ENCODE assay signal across 17 mouse cellular contexts in genomic region chr5:65858355-65858754, GRCm38 (mm10). TPM values are rescaled to one million over a fixed set of nuclear protein-coding genes. Genes with fewer than 3 reads are reported as not detected.
DNase-seq lines count a peak whose midpoint lies in the region; ATAC-seq lines count a peak whose summit lies in the region.
"Had no signal": no experiment of that assay in that cellular context is flagged by ENCODE, and none has a peak within 500 bp of the region (broad histone marks: within the 10 kb centered on the region; RNA-seq: fewer than 3 reads in every experiment).

No protein-coding gene starts in this region.

- no peak overlapping the region for H3K9ac ChIP-seq in embryonic facial prominence, embryonic 14.5 days (ENCODE audit: low read depth, low read length)
- H3K9ac ChIP-seq in hindbrain, embryonic 14.5 days: no peak overlapping the region
- H3K9ac ChIP-seq: forebrain, embryonic 13.5 days; hindbrain, embryonic 15.5 days; midbrain, embryonic 13.5 days had no signal

- DNase-seq in embryonic facial prominence, embryonic 14.5 days (ENCODE audit: low spot score): no peak
- no peak for DNase-seq in embryonic facial prominence, embryonic 10.5 days (ENCODE audit: low spot score)
- no peak for DNase-seq in hindbrain, embryonic 10.5 days (ENCODE audit: low spot score)
- DNase-seq in hindbrain, embryonic 14.5 days (ENCODE audit: low spot score): no peak
- DNase-seq in thymus, postnatal 14 days: peak; percentile 44
- DNase-seq in thymus, postnatal 25 days: no peak
- DNase-seq in B cell, adult 2 months: no peak
- no peak for DNase-seq in right cerebral cortex, adult 2 months (ENCODE audit: low spot score in 2 of 2)
- DNase-seq: cerebellum, adult 11-12 months; kidney, adult 8-10 months; layer of hippocampus, postnatal 36 days; lung, adult 2 months; right cerebral cortex, postnatal 14 days had no signal

- no peak overlapping the region for H3K4me2 ChIP-seq in embryonic facial prominence, embryonic 14.5 days (ENCODE audit: low read depth, low read length)
- H3K4me2 ChIP-seq in hindbrain, embryonic 14.5 days (replicated peaks): no peak overlapping the region
- H3K4me2 ChIP-seq: forebrain, embryonic 13.5 days; hindbrain, embryonic 15.5 days; midbrain, embryonic 13.5 days had no signal

- no peaks in the 10 kb centered on the region for H3K27me3 ChIP-seq in embryonic facial prominence, embryonic 14.5 days (replicated peaks; ENCODE audit: control insufficient read depth, insufficient read depth, low read length)
- H3K27me3 ChIP-seq in embryonic facial prominence, embryonic 10.5 days (replicated peaks; ENCODE audit: low read depth, poor library complexity, severe bottlenecking): no peaks in the 10 kb centered on the region
- no peaks in the 10 kb centered on the region for H3K27me3 ChIP-seq in hindbrain, embryonic 10.5 days (ENCODE audit: insufficient read depth, poor library complexity, severe bottlenecking)
- no peaks in the 10 kb centered on the region for H3K27me3 ChIP-seq in hindbrain, embryonic 14.5 days (ENCODE audit: control insufficient read depth, insufficient read depth, low read length)
- H3K27me3 ChIP-seq: forebrain, embryonic 13.5 days; hindbrain, embryonic 15.5 days; midbrain, embryonic 13.5 days had no signal

- no peak overlapping the region for H3K4me3 ChIP-seq in embryonic facial prominence, embryonic 14.5 days (ENCODE audit: low read depth, low read length)
- no peak overlapping the region for H3K4me3 ChIP-seq in embryonic facial prominence, embryonic 10.5 days
- no peak overlapping the region for H3K4me3 ChIP-seq in hindbrain, embryonic 10.5 days
- H3K4me3 ChIP-seq in hindbrain, embryonic 14.5 days (replicated peaks; ENCODE audit: low read length): no peak overlapping the region
- H3K4me3 ChIP-seq: forebrain, embryonic 13.5 days; hindbrain, embryonic 15.5 days; midbrain, embryonic 13.5 days had no signal

- no peak for ATAC-seq in embryonic facial prominence, embryonic 14.5 days (ENCODE audit: low read depth)
- ATAC-seq in hindbrain, embryonic 14.5 days (ENCODE audit: low FRiP score): no peak
- ATAC-seq: forebrain, embryonic 13.5 days; midbrain, embryonic 13.5 days had no signal

- H3K4me1 ChIP-seq in embryonic facial prominence, embryonic 14.5 days (ENCODE audit: control insufficient read depth, insufficient read depth, low read length): 0 out of 2 replicates have a peak, but pooled peaks cover 3% of the 10 kb centered on the region
- H3K4me1 ChIP-seq in embryonic facial prominence, embryonic 10.5 days: peaks cover 6% of the 10 kb centered on the region; the same call in 1 of the 2 replicates
- H3K4me1 ChIP-seq in hindbrain, embryonic 10.5 days (replicated peaks): peaks cover 16% of the 10 kb centered on the region; the same call in 1 of the 2 replicates
- no peaks in the 10 kb centered on the region for H3K4me1 ChIP-seq in hindbrain, embryonic 14.5 days (replicated peaks; ENCODE audit: control insufficient read depth, insufficient read depth, low read length)
- H3K4me1 ChIP-seq: forebrain, embryonic 13.5 days; hindbrain, embryonic 15.5 days; midbrain, embryonic 13.5 days had no signal

- WGBS in embryonic facial prominence, embryonic 14.5 days: 76% methylated on average over 3 of the region's 6 CpGs
- 89% methylated on average over 4 of the region's 6 CpGs for WGBS in embryonic facial prominence, embryonic 10.5 days
- WGBS in hindbrain, embryonic 10.5 days: 86% methylated on average over 4 of the region's 6 CpGs
- WGBS in hindbrain, embryonic 14.5 days: 96% methylated on average over 4 of the region's 6 CpGs

- H3K9me3 ChIP-seq in embryonic facial prominence, embryonic 14.5 days (ENCODE audit: control insufficient read depth, low read length): no peaks in the 10 kb centered on the region
- no peaks in the 10 kb centered on the region for H3K9me3 ChIP-seq in embryonic facial prominence, embryonic 10.5 days
- no peaks in the 10 kb centered on the region for H3K9me3 ChIP-seq in hindbrain, embryonic 10.5 days
- H3K9me3 ChIP-seq in hindbrain, embryonic 14.5 days (ENCODE audit: control insufficient read depth, low read length): no peaks in the 10 kb centered on the region
- H3K9me3 ChIP-seq: forebrain, embryonic 13.5 days; hindbrain, embryonic 15.5 days; midbrain, embryonic 13.5 days had no signal

- peak overlapping the region; percentile 48 for H3K27ac ChIP-seq in embryonic facial prominence, embryonic 14.5 days (replicated peaks; ENCODE audit: low read depth, low read length)
- H3K27ac ChIP-seq in embryonic facial prominence, embryonic 10.5 days (replicated peaks): no peak overlapping the region
- H3K27ac ChIP-seq in hindbrain, embryonic 10.5 days: 0 out of 2 replicates have a peak overlapping the region, but pooled peaks have one; percentile 6
- H3K27ac ChIP-seq in hindbrain, embryonic 14.5 days: no peak overlapping the region
- H3K27ac ChIP-seq: forebrain, embryonic 13.5 days; hindbrain, embryonic 15.5 days; macrophage; midbrain, embryonic 13.5 days had no signal

- H3K36me3 ChIP-seq in embryonic facial prominence, embryonic 14.5 days (ENCODE audit: control insufficient read depth, insufficient read depth, low read length): no peaks in the 10 kb centered on the region
- no peaks in the 10 kb centered on the region for H3K36me3 ChIP-seq in embryonic facial prominence, embryonic 10.5 days (replicated peaks)
- no peaks in the 10 kb centered on the region for H3K36me3 ChIP-seq in hindbrain, embryonic 10.5 days
- no peaks in the 10 kb centered on the region for H3K36me3 ChIP-seq in hindbrain, embryonic 14.5 days (replicated peaks; ENCODE audit: control insufficient read depth, insufficient read depth)
- H3K36me3 ChIP-seq: hindbrain, embryonic 15.5 days; midbrain, embryonic 13.5 days had no signal

RNA-seq across cellular contexts. Expression of gene Rhoh, which starts 2.7 kb away (rescaled TPM):
- 1.6 and 1.7 TPM in 2 replicates for polyA plus RNA-seq in embryonic facial prominence, embryonic 14.5 days (2014; fragmentation: Nextera tagmentation; extraction: Ambion mirVana)
- polyA plus RNA-seq in embryonic facial prominence, embryonic 10.5 days (2016; fragmentation: Nextera tagmentation; extraction: Ambion mirVana): 0.34 and 0.44 TPM in 2 replicates
- polyA plus RNA-seq in hindbrain, embryonic 10.5 days (2016; fragmentation: Nextera tagmentation; extraction: Ambion mirVana): 0.44 and 0.52 TPM in 2 replicates
- polyA plus RNA-seq in hindbrain, embryonic 14.5 days (2014; fragmentation: Nextera tagmentation; extraction: Ambion mirVana): 0.52 TPM in 2 replicates

Comparison
In these comparisons a context has a peak if more than half of its experiments do, and no peak if none do; other contexts are left out.
1. H3K27ac ChIP-seq: peak in embryonic facial prominence, embryonic 14.5 days (single experiment) and hindbrain, embryonic 10.5 days (single experiment); none in embryonic facial prominence, embryonic 10.5 days (single experiment) and hindbrain, embryonic 14.5 days (single experiment).